In genomic region chr5:107346214-107346613, GRCm38 (mm10) we compare ENCODE assay signal across 12 mouse cellular contexts. TPM values are rescaled to one million over a fixed set of nuclear protein-coding genes. Genes with fewer than 3 reads are reported as not detected.
DNase-seq lines count a peak whose midpoint lies in the region; ATAC-seq and TF ChIP-seq lines count a peak whose summit lies in the region.
"Had no signal": no experiment of that assay in that cellular context is flagged by ENCODE, and none has a peak within 500 bp of the region (broad histone marks: within the 10 kb centered on the region; RNA-seq: fewer than 3 reads in every experiment).

No protein-coding gene starts in this region.

- peak; percentile 62 for TF ChIP-seq CTCF in kidney, adult 2 months (conservative IDR thresholded peaks at IDR 0.05; ENCODE audit: insufficient read depth, insufficient read length, low read depth, low read length)

- no peaks in the 10 kb centered on the region for H3K36me3 ChIP-seq in kidney, adult 2 months (ENCODE audit: control insufficient read depth, insufficient read depth, low read length)
- no peaks in the 10 kb centered on the region for H3K36me3 ChIP-seq in kidney, embryonic 16.5 days (ENCODE audit: insufficient read depth, low read length)
- no peaks in the 10 kb centered on the region for H3K36me3 ChIP-seq in embryonic facial prominence, embryonic 10.5 days (replicated peaks)
- H3K36me3 ChIP-seq: G1E; hindbrain, embryonic 15.5 days; lung, embryonic 15.5 days had no signal

- no peak overlapping the region for H3K27ac ChIP-seq in kidney, adult 2 months (ENCODE audit: insufficient read depth, low read depth, low read length)
- no peak overlapping the region for H3K27ac ChIP-seq in kidney, embryonic 16.5 days (ENCODE audit: low read length)
- no peak overlapping the region for H3K27ac ChIP-seq in embryonic facial prominence, embryonic 10.5 days (replicated peaks)
- H3K27ac ChIP-seq: hindbrain, embryonic 15.5 days; lung, embryonic 15.5 days had no signal

- no peaks in the 10 kb centered on the region for H3K27me3 ChIP-seq in kidney, adult 2 months (replicated peaks; ENCODE audit: control insufficient read depth, insufficient read depth, low read length)
- no peaks in the 10 kb centered on the region for H3K27me3 ChIP-seq in kidney, embryonic 16.5 days (ENCODE audit: insufficient read depth, low read length)
- no peaks in the 10 kb centered on the region for H3K27me3 ChIP-seq in embryonic facial prominence, embryonic 10.5 days (replicated peaks; ENCODE audit: low read depth, poor library complexity, severe bottlenecking)
- H3K27me3 ChIP-seq: hindbrain, embryonic 15.5 days; lung, embryonic 15.5 days had no signal

- H3K9ac ChIP-seq in kidney, embryonic 16.5 days (replicated peaks; ENCODE audit: low read length): no peak overlapping the region
- H3K9ac ChIP-seq: hindbrain, embryonic 15.5 days; lung, embryonic 15.5 days had no signal

- no peaks in the 10 kb centered on the region for H3K9me3 ChIP-seq in kidney, embryonic 16.5 days (ENCODE audit: low read length)
- H3K9me3 ChIP-seq in embryonic facial prominence, embryonic 10.5 days: no peaks in the 10 kb centered on the region
- H3K9me3 ChIP-seq: G1E; hindbrain, embryonic 15.5 days; lung, embryonic 15.5 days had no signal

- no peak for ATAC-seq in kidney, embryonic 16.5 days (ENCODE audit: low FRiP score, low TSS enrichment)
- no peak for ATAC-seq in inflammation-experienced regulatory T-cells, adult 6 months

- no peak overlapping the region for H3K4me2 ChIP-seq in kidney, embryonic 16.5 days (replicated peaks; ENCODE audit: low read depth, low read length)
- H3K4me2 ChIP-seq: hindbrain, embryonic 15.5 days; lung, embryonic 15.5 days had no signal

- 29% methylated on average over 1 of the region's 1 CpGs for WGBS in kidney, adult 2 months
- 50% methylated on average over 1 of the region's 1 CpGs for WGBS in kidney, embryonic 16.5 days
- 43% methylated on average over 1 of the region's 1 CpGs for WGBS in embryonic facial prominence, embryonic 10.5 days

- peak; percentile 4 for DNase-seq in kidney, adult 2 months
- peak; percentile 17 for DNase-seq in retina, embryonic 14.5 days (ENCODE audit: low spot score)
- DNase-seq in retina, postnatal 1 day: no peak
- DNase-seq in embryonic facial prominence, embryonic 10.5 days (ENCODE audit: low spot score): peak; percentile 35
- no peak for DNase-seq in testis, postnatal 14 days (ENCODE audit: low spot score)
- DNase-seq in urinary bladder, adult 18-20 months (ENCODE audit: low spot score in 2 of 2): no peak
- DNase-seq: cerebellum, postnatal 25 days had no signal

- H3K4me1 ChIP-seq in kidney, adult 2 months (ENCODE audit: control insufficient read depth, insufficient read depth, low read length): no peaks in the 10 kb centered on the region
- H3K4me1 ChIP-seq in kidney, embryonic 16.5 days (ENCODE audit: insufficient read depth, low read length): no peaks in the 10 kb centered on the region
- peaks cover 3% of the 10 kb centered on the region; the same call in 1 of the 2 replicates for H3K4me1 ChIP-seq in embryonic facial prominence, embryonic 10.5 days
- H3K4me1 ChIP-seq: hindbrain, embryonic 15.5 days; lung, embryonic 15.5 days had no signal

- no peak for TF ChIP-seq POLR2A in kidney, adult 2 months (IDR thresholded peaks at IDR 0.05; ENCODE audit: low read depth, low read length)

- H3K4me3 ChIP-seq in kidney, adult 2 months (ENCODE audit: insufficient read depth, low read depth, low read length): no peak overlapping the region
- no peak overlapping the region for H3K4me3 ChIP-seq in kidney, embryonic 16.5 days (ENCODE audit: low read length)
- H3K4me3 ChIP-seq in embryonic facial prominence, embryonic 10.5 days: no peak overlapping the region
- H3K4me3 ChIP-seq: hindbrain, embryonic 15.5 days; lung, embryonic 15.5 days had no signal

RNA-seq across cellular contexts. Expression of gene Brdt, which starts 15.3 kb away (rescaled TPM):
- 0.72 and 0.75 TPM in 2 replicates for polyA plus RNA-seq in kidney, adult 2 months (2012; rRNA removed)
- 1.3 and 1.5 TPM in 2 replicates for polyA plus RNA-seq in kidney, embryonic 16.5 days (2015; fragmentation: Nextera tagmentation; extraction: Ambion mirVana)
- 1.3 and 1.6 TPM in 2 replicates for polyA plus RNA-seq in embryonic facial prominence, embryonic 10.5 days (2016; fragmentation: Nextera tagmentation; extraction: Ambion mirVana)
- under 1 TPM in 1 of 3 experiments, not detected in 2; 0.62 TPM for polyA plus RNA-seq in inflammation-experienced regulatory T-cells, adult 6 months (2017; shearing (Covaris generic))
- polyA plus RNA-seq: G1E had no signal

RNA-seq across cellular contexts. Expression of gene Ephx4, which starts 56.3 kb away (rescaled TPM):
- polyA plus RNA-seq in kidney, adult 2 months (2012; rRNA removed): 0.18 and 0.22 TPM in 2 replicates
- polyA plus RNA-seq in kidney, embryonic 16.5 days (2015; fragmentation: Nextera tagmentation; extraction: Ambion mirVana): 1.1 and 1.2 TPM in 2 replicates
- polyA plus RNA-seq in embryonic facial prominence, embryonic 10.5 days (2016; fragmentation: Nextera tagmentation; extraction: Ambion mirVana): 0.43 and 0.76 TPM in 2 replicates
- polyA plus RNA-seq in inflammation-experienced regulatory T-cells, adult 6 months (2017; shearing (Covaris generic)): under 1 TPM in 2 of 3 experiments, not detected in 1; 0.78 to 0.87 TPM
- polyA plus RNA-seq: G1E had no signal

RNA-seq across cellular contexts. Expression of gene Tgfbr3, which starts 56.8 kb away (rescaled TPM):
- polyA plus RNA-seq in kidney, adult 2 months (2012; rRNA removed): 23.4 and 27.7 TPM in 2 replicates
- polyA plus RNA-seq in kidney, embryonic 16.5 days (2015; fragmentation: Nextera tagmentation; extraction: Ambion mirVana): 17.3 and 18.6 TPM in 2 replicates
- 9.4 and 9.8 TPM in 2 replicates for polyA plus RNA-seq in embryonic facial prominence, embryonic 10.5 days (2016; fragmentation: Nextera tagmentation; extraction: Ambion mirVana)
- 10 to 100 TPM in 2 of 3 experiments, 1 to 10 TPM in 1; 2.1 to 17.2 (median 11.8) TPM for polyA plus RNA-seq in inflammation-experienced regulatory T-cells, adult 6 months (2017; shearing (Covaris generic))
- polyA plus RNA-seq: G1E had no signal

Comparison
In these comparisons a context has a peak if more than half of its experiments do, and no peak if none do; other contexts are left out.
1. DNase-seq: peak in kidney, adult 2 months (single experiment), retina, embryonic 14.5 days (single experiment) and embryonic facial prominence, embryonic 10.5 days (single experiment); none in retina, postnatal 1 day (single experiment), testis, postnatal 14 days (single experiment) and urinary bladder, adult 18-20 months (0 of 2).